Mouse (Mus musculus) midbrain, embryonic 11.5 days (tissue): ENCODE measurements around the gene Dock2. TPM values are rescaled to one million over a fixed set of nuclear protein-coding genes. Genes with fewer than 3 reads are reported as not detected.
A peak's percentile ranks its signal among the peaks of the same experiment; 100 is the strongest.

Source experiments
- ATAC-seq: fragments of 200-750 bp; cut with Nextera tagmentation; 2 replicates; pipeline ENCODE4 v1.8.0; 2017; ENCODE audit warnings: moderate TSS enrichment, moderate library complexity; ENCODE audit not compliant: low FRiP score
- DNase-seq: peaks from one replicate; pipeline ENCODE4 v3.0.0; 2015; ENCODE audit warnings: low spot score; ENCODE audit errors: missing footprints
- H3K27ac ChIP-seq: fragments of 300-500 bp; sonication (generic); 2 replicates; pipeline ENCODE4 v1.5.1; 2014; ENCODE audit warnings: low read depth, low read length
- H3K27me3 ChIP-seq: fragments of 300-500 bp; sonication (generic); 2 replicates; pipeline ENCODE4 v1.6.1; 2014; ENCODE audit warnings: mild to moderate bottlenecking, low read length, moderate library complexity, mixed read lengths; ENCODE audit not compliant: control insufficient read depth, insufficient read depth
- H3K36me3 ChIP-seq: fragments of 300-500 bp; sonication (generic); 2 replicates; pipeline ENCODE4 v1.6.1; 2014; ENCODE audit warnings: mild to moderate bottlenecking, low read length, moderate library complexity, mixed read lengths; ENCODE audit not compliant: control insufficient read depth, insufficient read depth
- H3K4me1 ChIP-seq: fragments of 300-500 bp; sonication (generic); 2 replicates; pipeline ENCODE4 v1.6.1; 2014; ENCODE audit warnings: low read length; ENCODE audit not compliant: control insufficient read depth, insufficient read depth
- H3K4me2 ChIP-seq: fragments of 300-500 bp; sonication (generic); 2 replicates; pipeline ENCODE4 v1.6.1; 2014; ENCODE audit warnings: mild to moderate bottlenecking, moderate library complexity
- H3K4me3 ChIP-seq: fragments of 300-500 bp; sonication (generic); 2 replicates; pipeline ENCODE4 v1.5.1; 2014; ENCODE audit warnings: low read depth, low read length
- H3K9ac ChIP-seq: fragments of 300-500 bp; sonication (generic); 2 replicates; pipeline ENCODE4 v1.6.1; 2014; ENCODE audit warnings: low read length
- H3K9me3 ChIP-seq: fragments of 300-500 bp; sonication (generic); 2 replicates; pipeline ENCODE4 v1.6.1; 2016; ENCODE audit warnings: low read length; ENCODE audit not compliant: control insufficient read depth
- WGBS: fragments of 180-500 bp; shearing (Covaris S2); extraction: QIAGEN DNeasy Blood & Tissue Kit; methylation state at CpG from one replicate; pipeline ENCODE4 v1.1.7; 2014; 5-methylcytosine and 5-hydroxymethylcytosine counted together
- polyA plus RNA-seq: library from polyadenylated mRNA; unstranded; fragments of >200 nt; fragmentation: Nextera tagmentation; extraction: Ambion mirVana; gene quantifications from 2 replicates; pipeline ENCODE4 v1.2.1, GENCODE M21; 2014

Dock2 gene
- polyA plus RNA-seq, 1 experiment from 2014 or later: 0.79 TPM

GRCm38 (mm10) chr11:34316176-34316575 is 467.5 kb downstream of the Dock2 start:
- no peak overlapping the region for H3K4me2 ChIP-seq

GRCm38 (mm10) chr11:34315383-34315782 is 468.3 kb downstream of the Dock2 start:
- peak; percentile 87 for DNase-seq

More at GRCm38 (mm10) chr11:34316176-34316575, 467.5 kb downstream of the Dock2 start:
- Histone ChIP-seq H3K9me3 (no peaks in the 10 kb centered on the region), H3K36me3 (no peaks in the 10 kb centered on the region), H3K4me3 (no peak overlapping the region), H3K4me1 (no peaks in the 10 kb centered on the region), H3K27me3 (peaks cover 14% of the 10 kb centered on the region; the same call in 1 of the 2 replicates), H3K27ac (no peak overlapping the region), H3K9ac (no peak overlapping the region)
- no peak for ATAC-seq
- 59% methylated on average over 10 of the region's 10 CpGs for WGBS
- no peak for DNase-seq

GRCm38 (mm10) chr11:34314534-34315379 is 468.9 kb downstream of the Dock2 start, which contains the start of gene Fam196b:
TSS of gene Fam196b (plus strand) at chr11:34314822.
- peaks cover 14% of the 10 kb centered on the region; the same call in 1 of the 2 replicates for H3K27me3 ChIP-seq
- peak within 1 kb of the TSS; percentile 26 for H3K4me3 ChIP-seq
- no peaks in the 10 kb centered on the region for H3K4me1 ChIP-seq
- H3K9ac ChIP-seq: peak within 1 kb of the TSS; percentile 7; the same call in 1 of the 2 replicates
- H3K4me2 ChIP-seq: peak within 1 kb of the TSS; percentile 40
- H3K27ac ChIP-seq: no peak within 1 kb of the TSS
- WGBS: 2% methylated on average over 13 of the region's 13 CpGs
- ATAC-seq (peak; percentile 79), DNase-seq (peak; percentile 93)
- no peaks in the 10 kb centered on the region for H3K36me3 ChIP-seq
- no peaks in the 10 kb centered on the region for H3K9me3 ChIP-seq

More at GRCm38 (mm10) chr11:34315383-34315782, 468.3 kb downstream of the Dock2 start:
- Histone ChIP-seq H3K9me3 (no peaks in the 10 kb centered on the region), H3K9ac (no peak overlapping the region), H3K4me3 (no peak overlapping the region), H3K36me3 (no peaks in the 10 kb centered on the region), H3K27me3 (peaks cover 14% of the 10 kb centered on the region; the same call in 1 of the 2 replicates), H3K4me2 (peak overlapping the region; percentile 40; the same call in 1 of the 2 replicates), H3K27ac (no peak overlapping the region), H3K4me1 (no peaks in the 10 kb centered on the region)
- WGBS: 13% methylated on average over 5 of the region's 5 CpGs
- 0 out of 2 replicates have a peak, but pooled peaks have one; percentile 15 for ATAC-seq

- Histone ChIP-seq H3K27ac (no peak overlapping the region), H3K9ac (no peak overlapping the region), H3K27me3 (peaks cover 11% of the 10 kb centered on the region; the same call in 1 of the 2 replicates), H3K9me3 (no peaks in the 10 kb centered on the region), H3K4me2 (no peak overlapping the region), H3K36me3 (no peaks in the 10 kb centered on the region), H3K4me3 (no peak overlapping the region), H3K4me1 (no peaks in the 10 kb centered on the region)
- DNase-seq (no peak), ATAC-seq (no peak)
- WGBS: 86% methylated on average over 7 of the region's 7 CpGs
Measured at GRCm38 (mm10) chr11:34312208-34312607, 471.5 kb downstream of the Dock2 start.

- no peak overlapping the region for H3K4me2 ChIP-seq
- H3K9me3 ChIP-seq: no peaks in the 10 kb centered on the region
- no peak for DNase-seq
- no peaks in the 10 kb centered on the region for H3K36me3 ChIP-seq
- ATAC-seq: no peak
- H3K4me3 ChIP-seq: no peak overlapping the region
- no peak overlapping the region for H3K9ac ChIP-seq
- 82% methylated on average over 5 of the region's 5 CpGs for WGBS
- H3K4me1 ChIP-seq: no peaks in the 10 kb centered on the region
- no peak overlapping the region for H3K27ac ChIP-seq
- H3K27me3 ChIP-seq: peaks cover 8% of the 10 kb centered on the region; the same call in 1 of the 2 replicates
Measured at GRCm38 (mm10) chr11:34311717-34312116, 472.0 kb downstream of the Dock2 start.

GRCm38 (mm10) chr11:34309360-34309759 is 474.3 kb downstream of the Dock2 start:
- ATAC-seq: no peak
- 72% methylated on average over 2 of the region's 2 CpGs for WGBS

GRCm38 (mm10) chr11:34308731-34309130 is 475.0 kb downstream of the Dock2 start:
- H3K9ac ChIP-seq: no peak overlapping the region
- H3K4me2 ChIP-seq: no peak overlapping the region
- no peaks in the 10 kb centered on the region for H3K36me3 ChIP-seq
- peaks cover 2% of the 10 kb centered on the region; the same call in 1 of the 2 replicates for H3K27me3 ChIP-seq
- H3K4me1 ChIP-seq: no peaks in the 10 kb centered on the region
- ATAC-seq (no peak), DNase-seq (no peak)
- no peaks in the 10 kb centered on the region for H3K9me3 ChIP-seq
- H3K4me3 ChIP-seq: no peak overlapping the region
- no peak overlapping the region for H3K27ac ChIP-seq
- 93% methylated on average over 3 of the region's 3 CpGs for WGBS

More at GRCm38 (mm10) chr11:34309360-34309759, 474.3 kb downstream of the Dock2 start:
- no peaks in the 10 kb centered on the region for H3K36me3 ChIP-seq
- peaks cover 4% of the 10 kb centered on the region; the same call in 1 of the 2 replicates for H3K27me3 ChIP-seq
- no peak overlapping the region for H3K9ac ChIP-seq
- no peak for DNase-seq
- H3K4me2 ChIP-seq: no peak overlapping the region
- H3K9me3 ChIP-seq: no peaks in the 10 kb centered on the region
- H3K27ac ChIP-seq: no peak overlapping the region
- no peaks in the 10 kb centered on the region for H3K4me1 ChIP-seq
- no peak overlapping the region for H3K4me3 ChIP-seq

GRCm38 (mm10) chr11:34306231-34306630 is 477.5 kb downstream of the Dock2 start:
- H3K4me1 ChIP-seq: no peaks in the 10 kb centered on the region
- H3K27me3 ChIP-seq: no peaks in the 10 kb centered on the region
- H3K9ac ChIP-seq: no peak overlapping the region
- 94% methylated on average over 3 of the region's 3 CpGs for WGBS
- H3K4me2 ChIP-seq: no peak overlapping the region
- DNase-seq (no peak), ATAC-seq (no peak)
- H3K27ac ChIP-seq: no peak overlapping the region
- no peaks in the 10 kb centered on the region for H3K9me3 ChIP-seq
- H3K4me3 ChIP-seq: no peak overlapping the region
- H3K36me3 ChIP-seq: no peaks in the 10 kb centered on the region

GRCm38 (mm10) chr11:34300064-34300463 is 483.6 kb downstream of the Dock2 start:
- Histone ChIP-seq H3K9me3 (no peaks in the 10 kb centered on the region), H3K27me3 (peaks cover 8% of the 10 kb centered on the region), H3K27ac (no peak overlapping the region), H3K36me3 (no peaks in the 10 kb centered on the region), H3K4me1 (peaks cover 4% of the 10 kb centered on the region; the same call in 1 of the 2 replicates), H3K4me3 (no peak overlapping the region), H3K9ac (no peak overlapping the region), H3K4me2 (no peak overlapping the region)
- DNase-seq: no peak
- 91% methylated on average over 7 of the region's 7 CpGs for WGBS
- ATAC-seq: no peak
